ENCODE assay signal across 19 mouse cellular contexts in genomic region chr9:85174431-85174830, GRCm38 (mm10).
DNase-seq lines count a peak whose midpoint lies in the region; ATAC-seq lines count a peak whose summit lies in the region.
"Had no signal": no experiment of that assay in that cellular context is flagged by ENCODE, and none has a peak within 500 bp of the region (broad histone marks: within the 10 kb centered on the region; RNA-seq: fewer than 3 reads in every experiment).

No protein-coding gene starts in this region.

- peak; percentile 3 for DNase-seq in forebrain, embryonic 14.5 days (ENCODE audit: low spot score)
- no peak for DNase-seq in forebrain, embryonic 10.5 days (ENCODE audit: extremely low spot score, low spot score)
- peak; percentile 2 for DNase-seq in layer of hippocampus, adult 9-11 months
- DNase-seq in layer of hippocampus, postnatal 10 days (ENCODE audit: low spot score in 2 of 2) = no peak
- DNase-seq in brain, adult 2 months (ENCODE audit: low read depth, low spot score) = peak; percentile 18
- DNase-seq in spleen, postnatal 4 days (ENCODE audit: low spot score in 2 of 2) = no peak
- no peak for DNase-seq in thymus, postnatal 0 days (ENCODE audit: low spot score)
- DNase-seq: cerebellum, adult 11 months; gastrocnemius, adult 2 months; kidney, adult 11 months; kidney, postnatal 25 days; layer of hippocampus, postnatal 36 days; left cerebral cortex, postnatal 4 days; liver, embryonic 13.5 days; right cerebral cortex, postnatal 25 days; thymus, postnatal 14 days had no signal

- no peaks in the 10 kb centered on the region for H3K4me1 ChIP-seq in forebrain, embryonic 14.5 days (ENCODE audit: control insufficient read depth, insufficient read depth, low read length)
- H3K4me1 ChIP-seq in forebrain, embryonic 10.5 days = peaks cover 8% of the 10 kb centered on the region
- H3K4me1 ChIP-seq in stomach, embryonic 14.5 days (ENCODE audit: control insufficient read depth, insufficient read depth, low read length) = no peaks in the 10 kb centered on the region
- H3K4me1 ChIP-seq: forebrain, embryonic 15.5 days; liver, embryonic 13.5 days; midbrain, embryonic 12.5 days had no signal

- no peak overlapping the region for H3K27ac ChIP-seq in forebrain, embryonic 14.5 days (ENCODE audit: low read depth, low read length)
- H3K27ac ChIP-seq in forebrain, embryonic 10.5 days = no peak overlapping the region
- no peak overlapping the region for H3K27ac ChIP-seq in stomach, embryonic 14.5 days (ENCODE audit: low read length)
- H3K27ac ChIP-seq: forebrain, embryonic 15.5 days; gastrocnemius, adult 2 months; liver, embryonic 13.5 days; midbrain, embryonic 12.5 days had no signal

- no peak overlapping the region for H3K4me2 ChIP-seq in forebrain, embryonic 14.5 days (ENCODE audit: low read length)
- no peak overlapping the region for H3K4me2 ChIP-seq in stomach, embryonic 14.5 days (replicated peaks; ENCODE audit: low read depth, low read length)
- H3K4me2 ChIP-seq: forebrain, embryonic 15.5 days; liver, embryonic 13.5 days; midbrain, embryonic 12.5 days had no signal

- H3K9ac ChIP-seq in forebrain, embryonic 14.5 days (ENCODE audit: low read length) = no peak overlapping the region
- no peak overlapping the region for H3K9ac ChIP-seq in stomach, embryonic 14.5 days (replicated peaks; ENCODE audit: low read depth, low read length)
- H3K9ac ChIP-seq: forebrain, embryonic 15.5 days; liver, embryonic 13.5 days; midbrain, embryonic 12.5 days had no signal

- no peak overlapping the region for H3K4me3 ChIP-seq in forebrain, embryonic 14.5 days (ENCODE audit: low read depth, low read length)
- H3K4me3 ChIP-seq in forebrain, embryonic 10.5 days = no peak overlapping the region
- no peak overlapping the region for H3K4me3 ChIP-seq in stomach, embryonic 14.5 days (ENCODE audit: low read depth, low read length)
- H3K4me3 ChIP-seq: forebrain, embryonic 15.5 days; gastrocnemius, adult 2 months; liver, embryonic 13.5 days; midbrain, embryonic 12.5 days had no signal

- WGBS in forebrain, embryonic 14.5 days = 53% methylated on average over 3 of the region's 3 CpGs
- WGBS in forebrain, embryonic 10.5 days = 81% methylated on average over 3 of the region's 3 CpGs
- WGBS in stomach, embryonic 14.5 days = 50% methylated on average over 3 of the region's 3 CpGs

- no peak for ATAC-seq in forebrain, embryonic 14.5 days
- ATAC-seq in stomach, embryonic 14.5 days (ENCODE audit: insufficient number of reproducible peaks, insufficient read depth, low FRiP score, low read depth) = peak; percentile 33; the same call in 1 of the 2 replicates
- ATAC-seq: forebrain, embryonic 15.5 days had no signal

- no peaks in the 10 kb centered on the region for H3K9me3 ChIP-seq in forebrain, embryonic 14.5 days (replicated peaks; ENCODE audit: control insufficient read depth, low read length)
- no peaks in the 10 kb centered on the region for H3K9me3 ChIP-seq in forebrain, embryonic 10.5 days
- H3K9me3 ChIP-seq in stomach, embryonic 14.5 days (ENCODE audit: control insufficient read depth, low read depth, low read length) = no peaks in the 10 kb centered on the region
- H3K9me3 ChIP-seq: forebrain, embryonic 15.5 days; liver, embryonic 13.5 days; midbrain, embryonic 12.5 days had no signal

- H3K36me3 ChIP-seq in forebrain, embryonic 14.5 days (ENCODE audit: control insufficient read depth, insufficient read depth, low read length) = no peaks in the 10 kb centered on the region
- no peaks in the 10 kb centered on the region for H3K36me3 ChIP-seq in forebrain, embryonic 10.5 days (replicated peaks)
- H3K36me3 ChIP-seq in stomach, embryonic 14.5 days (ENCODE audit: control insufficient read depth, insufficient read depth, low read length) = no peaks in the 10 kb centered on the region
- H3K36me3 ChIP-seq: forebrain, embryonic 15.5 days; liver, embryonic 13.5 days; midbrain, embryonic 12.5 days had no signal

- no peaks in the 10 kb centered on the region for H3K27me3 ChIP-seq in forebrain, embryonic 14.5 days (replicated peaks; ENCODE audit: control insufficient read depth, insufficient read depth, low read length)
- no peaks in the 10 kb centered on the region for H3K27me3 ChIP-seq in forebrain, embryonic 10.5 days (ENCODE audit: poor library complexity, severe bottlenecking)
- no peaks in the 10 kb centered on the region for H3K27me3 ChIP-seq in stomach, embryonic 14.5 days (ENCODE audit: control insufficient read depth, insufficient read depth, low read length)
- H3K27me3 ChIP-seq: forebrain, embryonic 15.5 days; liver, embryonic 13.5 days; midbrain, embryonic 12.5 days had no signal

Comparison
In these comparisons a context has a peak if more than half of its experiments do, and no peak if none do; other contexts are left out.
1. DNase-seq: peak in forebrain, embryonic 14.5 days (single experiment), layer of hippocampus, adult 9-11 months (single experiment) and brain, adult 2 months (single experiment); none in forebrain, embryonic 10.5 days (single experiment), layer of hippocampus, postnatal 10 days (0 of 2), spleen, postnatal 4 days (0 of 2) and thymus, postnatal 0 days (single experiment).